Mouse (Mus musculus): ENCODE measurements around the gene Slc5a4b. TPM values are rescaled to one million over a fixed set of nuclear protein-coding genes. Genes with fewer than 3 reads are reported as not detected.

The Slc5a4b gene
- total and polyA plus RNA-seq, 2 experiments from 2014 or later: 0.08 TPM; not detected in 1

DNA sequence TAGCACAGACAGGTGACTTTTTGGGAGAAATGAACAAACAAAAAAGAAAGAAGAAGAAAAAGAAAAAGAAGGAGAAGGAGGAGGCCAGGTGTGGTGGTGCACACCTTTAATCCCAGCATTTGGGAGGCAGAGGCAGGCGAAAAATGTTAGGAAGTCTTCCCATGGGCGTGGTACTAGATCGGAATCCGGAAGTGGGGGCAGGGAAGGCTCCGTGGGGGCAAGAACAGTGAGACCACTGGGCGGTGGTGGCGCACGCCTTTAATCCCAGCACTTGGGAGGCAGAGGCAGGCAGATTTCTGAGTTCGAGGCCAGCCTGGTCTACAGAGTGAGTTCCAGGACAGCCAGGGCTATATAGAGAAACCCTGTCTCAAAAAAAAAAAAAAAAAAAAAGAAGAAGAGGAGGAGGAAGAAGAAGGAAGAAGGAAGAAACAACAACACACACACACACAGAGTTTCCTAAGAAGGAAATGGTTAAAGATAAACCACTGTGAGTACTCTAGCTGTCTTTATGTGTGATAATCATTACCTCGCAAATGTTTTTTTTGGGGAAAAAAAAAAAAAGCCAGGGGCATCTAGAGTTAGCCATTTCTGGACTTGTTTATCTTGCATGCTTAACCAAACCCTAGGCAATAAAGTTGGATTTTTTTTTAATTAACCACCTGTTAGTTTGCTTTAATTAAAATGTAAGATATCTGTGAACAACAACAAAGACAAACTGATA lies 85.1 kb downstream of the Slc5a4b start:
- no peak for DNase-seq (ENCODE audit: low spot score)
- H3K27ac ChIP-seq: no peak overlapping the region
- no peaks in the 10 kb centered on the region for H3K4me1 ChIP-seq (ENCODE audit: insufficient read depth, low read length)
- no peaks in the 10 kb centered on the region for H3K36me3 ChIP-seq (ENCODE audit: insufficient read depth, low read length)
- ATAC-seq: no peak
- no peak for TF ChIP-seq CTCF (IDR thresholded peaks at IDR 0.05; ENCODE audit: low read depth)
- 91% methylated on average over 10 of the region's 10 CpGs for WGBS
- H3K4me2 ChIP-seq (ENCODE audit: low read depth, low read length): no peak overlapping the region
- H3K9me3 ChIP-seq (ENCODE audit: low read length): no peaks in the 10 kb centered on the region
- no peaks in the 10 kb centered on the region for H3K27me3 ChIP-seq (ENCODE audit: insufficient read depth, low read length)
- no peak overlapping the region for H3K9ac ChIP-seq (replicated peaks; ENCODE audit: low read length)
- H3K4me3 ChIP-seq (ENCODE audit: low read length): no peak overlapping the region

DNA sequence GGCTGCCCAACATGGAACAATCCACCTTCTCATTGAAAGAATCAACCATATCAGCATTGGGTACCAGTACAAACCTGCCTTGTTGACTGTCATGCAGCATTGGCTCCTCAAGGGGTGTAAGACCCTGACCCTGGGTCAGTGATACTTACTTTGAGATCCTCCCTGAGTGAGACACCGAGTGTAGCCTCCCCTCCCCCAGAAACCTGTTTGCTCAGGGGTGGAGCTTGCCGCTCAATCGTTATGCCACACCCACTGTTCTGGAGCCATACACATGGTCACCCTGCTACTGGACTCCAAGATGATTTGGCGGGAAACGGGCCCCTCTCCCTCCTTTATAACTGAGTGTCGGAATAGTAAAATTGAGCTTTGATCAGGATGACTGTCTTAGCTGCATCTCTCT lies 86.8 kb downstream of the Slc5a4b start:
- WGBS: 93% methylated on average over 6 of the region's 6 CpGs
- no peaks in the 10 kb centered on the region for H3K4me1 ChIP-seq (ENCODE audit: insufficient read depth, low read length)

DNA sequence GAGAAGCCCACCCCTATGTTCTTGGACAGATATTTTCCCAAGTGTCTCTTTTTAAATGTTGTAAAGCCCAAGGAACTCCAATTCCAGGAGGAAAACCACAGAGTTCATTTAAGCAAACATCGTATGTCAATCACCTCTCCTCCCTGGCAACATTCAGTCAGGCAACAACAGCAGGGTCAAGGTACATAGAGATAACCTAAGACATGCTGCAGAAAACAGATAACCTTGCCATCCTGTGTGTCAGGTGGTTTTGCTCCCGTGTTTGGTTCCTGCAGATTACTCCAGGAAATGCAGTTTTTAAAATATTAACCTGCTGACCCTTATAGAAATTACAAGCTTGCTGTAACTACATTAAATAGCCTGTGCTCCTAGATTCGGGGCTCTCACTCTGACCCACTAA lies 89.0 kb downstream of the Slc5a4b start:
- Histone ChIP-seq H3K9me3 (ENCODE audit: low read length) (no peaks in the 10 kb centered on the region), H3K4me3 (ENCODE audit: low read length) (no peak overlapping the region), H3K36me3 (ENCODE audit: insufficient read depth, low read length) (no peaks in the 10 kb centered on the region), H3K4me2 (ENCODE audit: low read depth, low read length) (no peak overlapping the region), H3K27ac (no peak overlapping the region), H3K9ac (replicated peaks; ENCODE audit: low read length) (no peak overlapping the region), H3K27me3 (ENCODE audit: insufficient read depth, low read length) (no peaks in the 10 kb centered on the region), H3K4me1 (ENCODE audit: insufficient read depth, low read length) (no peaks in the 10 kb centered on the region)
- TF ChIP-seq CTCF (IDR thresholded peaks at IDR 0.05; ENCODE audit: low read depth): no peak
- ATAC-seq (no peak), DNase-seq (ENCODE audit: low spot score) (no peak)
- WGBS: 84% methylated on average over 3 of the region's 3 CpGs

More for the DNA sequence above, 86.8 kb downstream of the Slc5a4b start:
- Histone ChIP-seq H3K4me3 (ENCODE audit: low read length) (no peak overlapping the region), H3K27ac (no peak overlapping the region), H3K9me3 (ENCODE audit: low read length) (no peaks in the 10 kb centered on the region), H3K9ac (replicated peaks; ENCODE audit: low read length) (no peak overlapping the region), H3K36me3 (ENCODE audit: insufficient read depth, low read length) (no peaks in the 10 kb centered on the region), H3K4me2 (ENCODE audit: low read depth, low read length) (no peak overlapping the region), H3K27me3 (ENCODE audit: insufficient read depth, low read length) (no peaks in the 10 kb centered on the region)
- no peak for TF ChIP-seq CTCF (IDR thresholded peaks at IDR 0.05; ENCODE audit: low read depth)
- DNase-seq (ENCODE audit: low spot score) (no peak), ATAC-seq (no peak)

DNA sequence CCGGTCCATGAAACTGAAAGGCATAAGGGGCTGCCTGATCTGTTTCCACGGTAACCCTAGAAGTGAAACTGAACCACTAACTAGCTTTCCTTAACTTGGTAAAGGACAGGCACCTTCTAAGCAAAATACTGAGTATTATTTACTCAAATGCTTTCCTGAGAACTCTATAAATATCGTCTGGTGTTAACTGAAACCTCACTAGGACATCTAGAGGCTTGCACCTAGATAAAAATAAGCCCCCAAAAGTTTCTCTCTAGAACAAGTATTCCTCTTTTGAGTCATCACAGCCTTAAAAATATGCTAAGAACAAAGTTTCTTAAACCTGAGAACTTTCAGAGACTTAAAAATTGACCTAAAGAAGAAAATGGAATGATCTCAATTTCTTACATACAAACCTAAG lies 93.9 kb downstream of the Slc5a4b start:
- no peak for TF ChIP-seq CTCF (IDR thresholded peaks at IDR 0.05; ENCODE audit: low read depth)
- H3K9me3 ChIP-seq (ENCODE audit: low read length): no peaks in the 10 kb centered on the region

DNA sequence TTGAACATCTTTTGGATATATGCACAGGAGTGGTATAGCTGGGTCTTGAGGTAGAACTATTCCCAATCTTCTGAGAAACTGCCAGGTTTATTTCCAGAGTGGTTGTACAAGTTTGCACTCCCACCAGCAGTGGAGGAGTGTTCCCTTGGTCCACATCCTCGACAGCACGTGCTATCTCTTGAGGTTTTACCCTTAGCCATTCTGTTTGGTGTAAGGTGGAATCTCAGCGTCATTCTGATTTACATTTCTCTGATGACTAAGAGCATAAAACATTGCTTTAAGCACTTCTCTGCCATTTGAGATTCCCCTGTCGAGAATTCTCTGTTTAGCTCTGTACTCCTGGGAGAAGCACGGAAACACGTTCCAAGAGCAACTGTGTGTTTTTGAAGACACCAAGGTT lies 97.8 kb downstream of the Slc5a4b start:
- Histone ChIP-seq H3K27me3 (ENCODE audit: insufficient read depth, low read length) (no peaks in the 10 kb centered on the region), H3K9ac (replicated peaks; ENCODE audit: low read length) (no peak overlapping the region), H3K4me2 (ENCODE audit: low read depth, low read length) (no peak overlapping the region), H3K27ac (no peak overlapping the region), H3K36me3 (ENCODE audit: insufficient read depth, low read length) (no peaks in the 10 kb centered on the region), H3K9me3 (ENCODE audit: low read length) (no peaks in the 10 kb centered on the region), H3K4me1 (ENCODE audit: insufficient read depth, low read length) (no peaks in the 10 kb centered on the region), H3K4me3 (ENCODE audit: low read length) (no peak overlapping the region)
- ATAC-seq (no peak), DNase-seq (ENCODE audit: low spot score) (no peak)
- TF ChIP-seq CTCF (IDR thresholded peaks at IDR 0.05; ENCODE audit: low read depth): no peak
- WGBS: 72% methylated on average over 6 of the region's 6 CpGs

More for the DNA sequence above, 93.9 kb downstream of the Slc5a4b start:
- WGBS: 86% methylated on average over 3 of the region's 3 CpGs
- H3K27me3 ChIP-seq (ENCODE audit: insufficient read depth, low read length): no peaks in the 10 kb centered on the region
- H3K9ac ChIP-seq (replicated peaks; ENCODE audit: low read length): no peak overlapping the region
- H3K4me3 ChIP-seq (ENCODE audit: low read length): no peak overlapping the region
- H3K4me1 ChIP-seq (ENCODE audit: insufficient read depth, low read length): no peaks in the 10 kb centered on the region
- no peaks in the 10 kb centered on the region for H3K36me3 ChIP-seq (ENCODE audit: insufficient read depth, low read length)
- no peak for DNase-seq (ENCODE audit: low spot score)
- no peak overlapping the region for H3K4me2 ChIP-seq (ENCODE audit: low read depth, low read length)
- H3K27ac ChIP-seq: no peak overlapping the region
- no peak for ATAC-seq

DNA sequence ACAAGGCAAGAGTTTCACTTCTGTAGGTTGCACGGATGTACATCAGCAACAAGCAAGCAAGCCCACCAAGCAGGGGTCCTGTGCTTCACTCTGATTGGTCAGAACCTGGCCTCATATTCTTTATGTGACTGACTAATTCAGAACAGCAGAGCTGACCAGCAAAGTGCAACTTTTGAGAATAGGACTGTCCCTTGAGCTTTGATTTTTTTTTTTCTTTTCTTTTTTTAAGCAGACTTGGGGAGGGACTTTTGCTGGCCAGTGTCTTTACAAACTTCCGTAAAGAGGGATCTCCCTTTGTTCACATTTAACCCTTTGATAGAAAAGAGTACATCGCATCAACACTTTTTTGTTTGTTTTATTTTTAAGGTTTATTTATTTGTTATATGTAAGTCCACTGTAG lies 100.9 kb downstream of the Slc5a4b start:
- Histone ChIP-seq H3K9ac (replicated peaks; ENCODE audit: low read length) (no peak overlapping the region), H3K4me2 (ENCODE audit: low read depth, low read length) (no peak overlapping the region), H3K4me3 (ENCODE audit: low read length) (no peak overlapping the region), H3K4me1 (ENCODE audit: insufficient read depth, low read length) (no peaks in the 10 kb centered on the region), H3K9me3 (ENCODE audit: low read length) (no peaks in the 10 kb centered on the region), H3K27me3 (ENCODE audit: insufficient read depth, low read length) (no peaks in the 10 kb centered on the region), H3K36me3 (ENCODE audit: insufficient read depth, low read length) (no peaks in the 10 kb centered on the region), H3K27ac (no peak overlapping the region)
- TF ChIP-seq CTCF (IDR thresholded peaks at IDR 0.05; ENCODE audit: low read depth): no peak
- 69% methylated on average over 3 of the region's 3 CpGs for WGBS
- DNase-seq (ENCODE audit: low spot score) (no peak), ATAC-seq (no peak)

Small RNA genes within 50 kb of the gene (microRNA-seq; reads per million reads assigned to microRNA genes)
- 0 reads per million in 2 experiments for gene Mir6409

Other genes with a start within 250 kb of the Slc5a4b start
- gene Derl3, start 217.5 kb downstream of the Slc5a4b start, total RNA-seq (2014; rRNA removed): 0.79 and 1.8 TPM in 2 replicates
- 0.63 and 0.74 TPM in 2 replicates for gene Derl3, start 217.5 kb downstream of the Slc5a4b start, polyA plus RNA-seq (2015; fragmentation: Nextera tagmentation; extraction: Ambion mirVana)
- gene Smarcb1, start 189.3 kb downstream of the Slc5a4b start, total RNA-seq (2014; rRNA removed): 142 and 156 TPM in 2 replicates
- 197 and 199 TPM in 2 replicates for gene Smarcb1, start 189.3 kb downstream of the Slc5a4b start, polyA plus RNA-seq (2015; fragmentation: Nextera tagmentation; extraction: Ambion mirVana)
- 327 and 332 TPM in 2 replicates for gene Chchd10, start 177.8 kb downstream of the Slc5a4b start, total RNA-seq (2014; rRNA removed)
- 304 and 312 TPM in 2 replicates for gene Chchd10, start 177.8 kb downstream of the Slc5a4b start, polyA plus RNA-seq (2015; fragmentation: Nextera tagmentation; extraction: Ambion mirVana)
- 6.1 and 9.5 TPM in 2 replicates for gene Mmp11, start 174.5 kb downstream of the Slc5a4b start, total RNA-seq (2014; rRNA removed)
- gene Mmp11, start 174.5 kb downstream of the Slc5a4b start, polyA plus RNA-seq (2015; fragmentation: Nextera tagmentation; extraction: Ambion mirVana): 7.8 and 8.3 TPM in 2 replicates
- 0.73 TPM in 1 of 2 replicates, not detected in the other for gene Gm867, start 170.3 kb downstream of the Slc5a4b start, total RNA-seq (2014; rRNA removed)
- gene Gm867, start 170.3 kb downstream of the Slc5a4b start, polyA plus RNA-seq (2015; fragmentation: Nextera tagmentation; extraction: Ambion mirVana): 2.3 and 2.4 TPM in 2 replicates
- gene Vpreb3, start 167.9 kb downstream of the Slc5a4b start, total RNA-seq (2014; rRNA removed): not detected in 2 replicates
- 0.52 and 0.75 TPM in 2 replicates for gene Vpreb3, start 167.9 kb downstream of the Slc5a4b start, polyA plus RNA-seq (2015; fragmentation: Nextera tagmentation; extraction: Ambion mirVana)
- not detected in 2 replicates for gene Gm5134, start 156.4 kb downstream of the Slc5a4b start, total RNA-seq (2014; rRNA removed)
- gene Gm5134, start 156.4 kb downstream of the Slc5a4b start, polyA plus RNA-seq (2015; fragmentation: Nextera tagmentation; extraction: Ambion mirVana): not detected in 2 replicates
- 6.8 and 7.9 TPM in 2 replicates for gene Zfp280b, start 78.3 kb downstream of the Slc5a4b start, total RNA-seq (2014; rRNA removed)
- gene Zfp280b, start 78.3 kb downstream of the Slc5a4b start, polyA plus RNA-seq (2015; fragmentation: Nextera tagmentation; extraction: Ambion mirVana): 10.0 and 10.5 TPM in 2 replicates
- 0.07 TPM in 1 of 2 replicates, not detected in the other for gene Slc5a4a, start 36.5 kb upstream of the Slc5a4b start, total RNA-seq (2014; rRNA removed)
- gene Slc5a4a, start 36.5 kb upstream of the Slc5a4b start, polyA plus RNA-seq (2015; fragmentation: Nextera tagmentation; extraction: Ambion mirVana): not detected in 2 replicates
- 148 and 174 TPM in 2 replicates for gene Prmt2, start 126.9 kb upstream of the Slc5a4b start, total RNA-seq (2014; rRNA removed)
- gene Prmt2, start 126.9 kb upstream of the Slc5a4b start, polyA plus RNA-seq (2015; fragmentation: Nextera tagmentation; extraction: Ambion mirVana): 245 and 250 TPM in 2 replicates
- 13.0 and 22.3 TPM in 2 replicates for gene S100b, start 142.9 kb upstream of the Slc5a4b start, total RNA-seq (2014; rRNA removed)
- 25.2 and 26.7 TPM in 2 replicates for gene S100b, start 142.9 kb upstream of the Slc5a4b start, polyA plus RNA-seq (2015; fragmentation: Nextera tagmentation; extraction: Ambion mirVana)
- gene Dip2a, start 234.3 kb upstream of the Slc5a4b start, total RNA-seq (2014; rRNA removed): 54.3 and 65.2 TPM in 2 replicates
- gene Dip2a, start 234.3 kb upstream of the Slc5a4b start, polyA plus RNA-seq (2015; fragmentation: Nextera tagmentation; extraction: Ambion mirVana): 12.6 TPM in 2 replicates

All from hindbrain, postnatal 0 days (tissue).